Mouse (Mus musculus) forebrain, embryonic 11.5 days (tissue): Measurements from ENCODE around the gene Ahcyl2. TPM values are rescaled to one million over a fixed set of nuclear protein-coding genes. Genes with fewer than 3 reads are reported as not detected.
"Not testable (repeated sequence)": the region's sequence is repeated elsewhere in the genome, so short reads cannot be mapped to it uniquely, and the experiment has no call there.

ENCODE experiments used
- ATAC-seq: fragments of 200-750 bp; cut with Nextera tagmentation; replicated peaks from 2 replicates; pipeline ENCODE4 v1.8.0; 2017; ENCODE audit warnings: moderate TSS enrichment; ENCODE audit not compliant: low FRiP score
- DNase-seq: peaks from one replicate; pipeline ENCODE4 v3.0.0-alpha.2; 2017; ENCODE audit warnings: low spot score
- H3K27ac ChIP-seq: fragments of 300-500 bp; sonication (generic); 2 replicates; pipeline ENCODE4 v1.5.1; 2014; ENCODE audit warnings: low read depth, low read length
- H3K27me3 ChIP-seq: fragments of 300-500 bp; sonication (generic); 2 replicates; pipeline ENCODE4 v1.6.1; 2014; ENCODE audit warnings: mild to moderate bottlenecking, low read length, mixed read lengths; ENCODE audit not compliant: control insufficient read depth, insufficient read depth
- H3K36me3 ChIP-seq: fragments of 300-500 bp; sonication (generic); 2 replicates; pipeline ENCODE4 v1.6.1; 2014; ENCODE audit warnings: mild to moderate bottlenecking, low read length, moderate library complexity, mixed read lengths; ENCODE audit not compliant: control insufficient read depth, insufficient read depth
- H3K4me1 ChIP-seq: fragments of 300-500 bp; sonication (generic); replicated peaks from 2 replicates; pipeline ENCODE4 v1.6.1; 2014; ENCODE audit warnings: low read length, mixed read lengths; ENCODE audit not compliant: control insufficient read depth, insufficient read depth
- H3K4me2 ChIP-seq: fragments of 300-500 bp; sonication (generic); 2 replicates; pipeline ENCODE4 v1.6.1; 2014; ENCODE audit warnings: low read depth, mild to moderate bottlenecking, low read length, moderate library complexity, mixed read lengths; ENCODE audit not compliant: severe bottlenecking
- H3K4me3 ChIP-seq: fragments of 300-500 bp; sonication (generic); 2 replicates; pipeline ENCODE4 v1.5.1; 2014; ENCODE audit warnings: low read depth, low read length
- H3K9ac ChIP-seq: fragments of 300-500 bp; sonication (generic); 2 replicates; pipeline ENCODE4 v1.6.1; 2014; ENCODE audit warnings: low read length
- H3K9me3 ChIP-seq: fragments of 300-500 bp; sonication (generic); 2 replicates; pipeline ENCODE4 v1.6.1; 2016; ENCODE audit warnings: low read length, mixed read lengths; ENCODE audit not compliant: control insufficient read depth
- WGBS: fragments of 180-500 bp; shearing (Covaris S2); extraction: QIAGEN DNeasy Blood & Tissue Kit; methylation state at CpG from one replicate; pipeline ENCODE4 v1.1.7; 2014; 5-methylcytosine and 5-hydroxymethylcytosine counted together
- polyA plus RNA-seq: library from polyadenylated mRNA; unstranded; fragments of >200 nt; fragmentation: Nextera tagmentation; extraction: Ambion mirVana; gene quantifications from 2 replicates; pipeline ENCODE4 v1.2.1, GENCODE M21; 2014

The Ahcyl2 gene
- polyA plus RNA-seq, 1 experiment from 2014 or later, result 19.1 TPM

GRCm38 (mm10) chr6:29736610-29737458, 31.0 kb upstream of the Ahcyl2 start:
- H3K4me3 ChIP-seq, result peak overlapping the region; percentile 96
- H3K27ac ChIP-seq, result peak overlapping the region; percentile 91; the same call in 1 of the 2 replicates
- ATAC-seq (no peak), DNase-seq (no peak)
- H3K9ac ChIP-seq, result peak overlapping the region; percentile 99
- H3K4me2 ChIP-seq, result peak overlapping the region; percentile 55
- 0 out of 2 replicates have a peak, but pooled peaks cover 5% of the 10 kb centered on the region for H3K4me1 ChIP-seq
- H3K9me3 ChIP-seq, result no peaks in the 10 kb centered on the region
- H3K36me3 ChIP-seq, result peaks cover 5% of the 10 kb centered on the region; the same call in 1 of the 2 replicates
- H3K27me3 ChIP-seq, result no peaks in the 10 kb centered on the region
- WGBS, result 19% methylated on average over 13 of the region's 13 CpGs

GRCm38 (mm10) chr6:29751466-29752152, 16.2 kb upstream of the Ahcyl2 start:
- Histone ChIP-seq H3K4me3 (no peak overlapping the region), H3K9me3 (peaks cover 8% of the 10 kb centered on the region), H3K4me2 (no peak overlapping the region), H3K9ac (no peak overlapping the region), H3K27me3 (no peaks in the 10 kb centered on the region), H3K27ac (no peak overlapping the region), H3K36me3 (no peaks in the 10 kb centered on the region; the same call in 1 of the 2 replicates), H3K4me1 (no peaks in the 10 kb centered on the region)
- DNase-seq, result no peak
- ATAC-seq, result no peak
- 94% methylated on average over 3 of the region's 3 CpGs for WGBS

DNA sequence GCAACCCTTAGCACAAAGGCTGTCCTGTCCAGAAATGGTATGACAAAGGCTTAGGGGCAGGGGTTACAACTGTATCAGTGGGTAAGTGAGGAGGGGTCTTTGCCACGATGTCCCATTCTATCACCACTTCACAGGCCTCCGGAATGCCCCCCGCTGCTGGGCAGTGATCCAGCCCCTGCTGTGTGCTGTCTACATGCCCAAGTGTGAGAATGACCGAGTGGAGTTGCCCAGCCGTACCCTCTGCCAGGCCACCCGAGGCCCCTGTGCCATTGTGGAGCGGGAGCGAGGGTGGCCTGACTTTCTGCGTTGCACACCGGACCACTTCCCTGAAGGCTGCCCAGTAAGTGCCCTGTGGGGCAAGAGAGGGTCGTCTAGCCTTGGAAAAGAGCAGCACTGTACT, 14.5 kb upstream of the Ahcyl2 start:
- ATAC-seq (no peak), DNase-seq (no peak)
- Histone ChIP-seq H3K36me3 (peaks cover 8% of the 10 kb centered on the region), H3K9ac (no peak overlapping the region), H3K4me2 (no peak overlapping the region), H3K4me3 (no peak overlapping the region), H3K27me3 (no peaks in the 10 kb centered on the region), H3K27ac (no peak overlapping the region), H3K9me3 (peaks cover 5% of the 10 kb centered on the region), H3K4me1 (no peaks in the 10 kb centered on the region)
- WGBS, result 91% methylated on average over 11 of the region's 11 CpGs

GRCm38 (mm10) chr6:29756001-29756400, 11.8 kb upstream of the Ahcyl2 start:
- no peak overlapping the region for H3K4me2 ChIP-seq
- no peak for DNase-seq
- H3K9ac ChIP-seq, result no peak overlapping the region
- no peak for ATAC-seq
- peaks cover 13% of the 10 kb centered on the region for H3K36me3 ChIP-seq
- H3K9me3 ChIP-seq, result no peaks in the 10 kb centered on the region
- no peaks in the 10 kb centered on the region for H3K27me3 ChIP-seq
- H3K4me1 ChIP-seq, result no peaks in the 10 kb centered on the region
- H3K27ac ChIP-seq, result no peak overlapping the region
- WGBS, result 93% methylated on average over 5 of the region's 5 CpGs
- H3K4me3 ChIP-seq, result no peak overlapping the region

DNA sequence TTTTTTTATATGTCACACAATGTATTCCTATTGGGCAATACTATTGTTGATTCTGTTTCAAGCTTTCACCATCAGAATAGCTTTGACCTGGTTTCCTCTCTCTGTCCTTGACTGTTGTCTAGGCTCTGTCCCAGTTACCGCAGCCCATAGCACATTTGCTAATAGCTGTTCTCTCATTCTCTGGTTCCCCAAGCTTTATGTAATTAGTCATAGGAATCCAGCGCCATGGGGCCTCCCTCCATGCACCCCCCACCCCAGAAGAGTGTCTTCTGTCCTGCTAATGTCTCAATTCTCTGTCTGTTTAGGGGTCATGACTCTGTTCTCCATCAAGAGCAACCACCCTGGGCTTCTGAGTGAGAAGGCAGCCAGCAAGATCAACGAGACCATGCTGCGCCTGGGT, 11.3 kb upstream of the Ahcyl2 start:
- Histone ChIP-seq H3K4me3 (no peak overlapping the region), H3K4me1 (no peaks in the 10 kb centered on the region), H3K36me3 (peaks cover 13% of the 10 kb centered on the region), H3K9ac (no peak overlapping the region), H3K27me3 (no peaks in the 10 kb centered on the region), H3K27ac (no peak overlapping the region), H3K9me3 (no peaks in the 10 kb centered on the region), H3K4me2 (no peak overlapping the region)
- WGBS, result 92% methylated on average over 4 of the region's 4 CpGs
- DNase-seq, result no peak
- ATAC-seq, result no peak

GRCm38 (mm10) chr6:29758417-29758816, 9.4 kb upstream of the Ahcyl2 start:
- H3K4me1 ChIP-seq, result no peaks in the 10 kb centered on the region
- no peak overlapping the region for H3K27ac ChIP-seq
- H3K9me3 ChIP-seq, result no peaks in the 10 kb centered on the region
- ATAC-seq (peak; percentile 46; the same call in 1 of the 2 replicates), DNase-seq (peak; percentile 85)
- no peaks in the 10 kb centered on the region for H3K27me3 ChIP-seq
- H3K4me2 ChIP-seq, result no peak overlapping the region
- peaks cover 13% of the 10 kb centered on the region for H3K36me3 ChIP-seq
- no peak overlapping the region for H3K4me3 ChIP-seq
- 38% methylated on average over 4 of the region's 4 CpGs for WGBS
- H3K9ac ChIP-seq, result no peak overlapping the region

DNA sequence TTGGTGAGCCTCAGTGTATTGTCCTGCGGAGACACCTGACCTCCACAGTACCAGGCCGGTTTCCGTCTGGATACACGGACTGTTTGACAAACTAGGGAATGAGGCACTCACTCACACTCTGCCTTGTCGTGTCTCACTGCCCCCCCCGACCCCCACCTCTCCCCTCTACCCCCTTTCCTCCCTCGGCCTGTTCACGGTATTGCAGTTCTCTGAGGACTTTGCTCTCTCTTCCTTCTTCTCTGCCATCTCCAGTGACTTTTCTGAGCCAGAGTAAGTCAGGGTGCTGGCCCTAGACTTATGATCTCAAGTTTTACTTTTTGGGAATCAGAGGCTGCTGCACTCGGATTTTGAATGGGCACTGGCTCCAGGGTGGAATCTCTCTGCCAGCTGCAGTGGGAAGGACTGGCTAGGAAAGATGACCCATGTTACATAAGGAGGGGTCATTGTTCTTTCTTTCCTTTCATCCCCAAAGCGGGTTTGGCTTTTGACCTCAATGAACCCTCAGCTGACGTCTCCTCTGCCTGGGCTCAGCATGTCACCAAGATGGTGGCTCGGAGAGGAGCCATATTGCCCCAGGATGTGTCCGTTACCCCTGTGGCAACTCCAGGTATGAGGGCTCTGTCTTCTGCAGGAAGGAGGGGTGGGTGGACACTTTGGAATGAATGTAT, 8.7 kb upstream of the Ahcyl2 start:
- Histone ChIP-seq H3K4me2 (no peak overlapping the region), H3K9me3 (no peaks in the 10 kb centered on the region), H3K4me3 (no peak overlapping the region), H3K36me3 (peaks cover 13% of the 10 kb centered on the region), H3K9ac (no peak overlapping the region), H3K4me1 (no peaks in the 10 kb centered on the region), H3K27me3 (no peaks in the 10 kb centered on the region), H3K27ac (no peak overlapping the region)
- no peak for DNase-seq
- WGBS, result 85% methylated on average over 13 of the region's 13 CpGs
- ATAC-seq, result no peak

- not testable (repeated sequence) for H3K4me3 ChIP-seq, H3K27ac ChIP-seq, H3K4me2 ChIP-seq, H3K4me1 ChIP-seq, H3K9ac ChIP-seq, H3K27me3 ChIP-seq, DNase-seq, H3K9me3 ChIP-seq, ATAC-seq
- 100% methylated on average over 2 of the region's 2 CpGs for WGBS
- peaks cover 13% of the 10 kb centered on the region for H3K36me3 ChIP-seq
Measured at GRCm38 (mm10) chr6:29760397-29760796, 7.4 kb upstream of the Ahcyl2 start.
